Mouse (Mus musculus): ENCODE measurements around the gene Hhipl1. TPM values are rescaled to one million over a fixed set of nuclear protein-coding genes. Genes with fewer than 3 reads are reported as not detected.

Hhipl1 gene
- polyA plus RNA-seq, 1 experiment, result not detected

GRCm38 (mm10) chr12:108275920-108276822 lies 29.9 kb upstream of the Hhipl1 start:
- TF ChIP-seq CTCF (IDR thresholded peaks at IDR 0.05; ENCODE audit: insufficient read depth, low read depth, low read length) (no peak), POLR2A (IDR thresholded peaks at IDR 0.05; ENCODE audit: insufficient read depth, low read depth, low read length) (no peak)
- WGBS, result under 1% methylated on average over 47 of the region's 47 CpGs
- Histone ChIP-seq H3K4me1 (ENCODE audit: control insufficient read depth, insufficient read depth, low read length) (peaks cover 52% of the 10 kb centered on the region), H3K4me3 (ENCODE audit: insufficient read depth, low read depth, low read length) (peak overlapping the region; percentile 87), H3K27ac (ENCODE audit: insufficient read depth, low read depth, low read length) (peak overlapping the region; percentile 65)

- Histone ChIP-seq H3K4me1 (ENCODE audit: control insufficient read depth, insufficient read depth, low read length) (peaks cover 39% of the 10 kb centered on the region), H3K27ac (ENCODE audit: insufficient read depth, low read depth, low read length) (no peak overlapping the region), H3K4me3 (ENCODE audit: insufficient read depth, low read depth, low read length) (peak overlapping the region; percentile 9; the same call in 1 of the 2 replicates)
- TF ChIP-seq POLR2A (IDR thresholded peaks at IDR 0.05; ENCODE audit: insufficient read depth, low read depth, low read length), result no peak
- TF ChIP-seq CTCF (IDR thresholded peaks at IDR 0.05; ENCODE audit: insufficient read depth, low read depth, low read length), result no peak
- 15% methylated on average over 12 of the region's 12 CpGs for WGBS
Observed at GRCm38 (mm10) chr12:108277341-108277841, 28.7 kb upstream of the Hhipl1 start.

GRCm38 (mm10) chr12:108278221-108278918 lies 27.7 kb upstream of the Hhipl1 start:
- Histone ChIP-seq H3K27ac (ENCODE audit: insufficient read depth, low read depth, low read length) (no peak overlapping the region), H3K4me1 (ENCODE audit: control insufficient read depth, insufficient read depth, low read length) (peaks cover 33% of the 10 kb centered on the region), H3K4me3 (ENCODE audit: insufficient read depth, low read depth, low read length) (no peak overlapping the region)
- 46% methylated on average over 15 of the region's 15 CpGs for WGBS
- TF ChIP-seq POLR2A (IDR thresholded peaks at IDR 0.05; ENCODE audit: insufficient read depth, low read depth, low read length) (no peak), CTCF (IDR thresholded peaks at IDR 0.05; ENCODE audit: insufficient read depth, low read depth, low read length) (no peak)

GRCm38 (mm10) chr12:108284455-108285224 lies 21.4 kb upstream of the Hhipl1 start:
- H3K4me3 ChIP-seq (ENCODE audit: insufficient read depth, low read depth, low read length), result no peak overlapping the region
- H3K27ac ChIP-seq (ENCODE audit: insufficient read depth, low read depth, low read length), result no peak overlapping the region
- TF ChIP-seq CTCF (IDR thresholded peaks at IDR 0.05; ENCODE audit: insufficient read depth, low read depth, low read length) (no peak), POLR2A (IDR thresholded peaks at IDR 0.05; ENCODE audit: insufficient read depth, low read depth, low read length) (no peak)
- WGBS, result 67% methylated on average over 14 of the region's 14 CpGs
- peaks cover 5% of the 10 kb centered on the region for H3K4me1 ChIP-seq (ENCODE audit: control insufficient read depth, insufficient read depth, low read length)

GRCm38 (mm10) chr12:108285225-108286011 lies 20.7 kb upstream of the Hhipl1 start:
- 59% methylated on average over 11 of the region's 11 CpGs for WGBS
- no peak overlapping the region for H3K4me3 ChIP-seq (ENCODE audit: insufficient read depth, low read depth, low read length)
- H3K27ac ChIP-seq (ENCODE audit: insufficient read depth, low read depth, low read length), result no peak overlapping the region
- H3K4me1 ChIP-seq (ENCODE audit: control insufficient read depth, insufficient read depth, low read length), result peaks cover 5% of the 10 kb centered on the region
- TF ChIP-seq CTCF (IDR thresholded peaks at IDR 0.05; ENCODE audit: insufficient read depth, low read depth, low read length) (no peak), POLR2A (IDR thresholded peaks at IDR 0.05; ENCODE audit: insufficient read depth, low read depth, low read length) (no peak)

- Histone ChIP-seq H3K4me1 (ENCODE audit: control insufficient read depth, insufficient read depth, low read length) (peaks cover 5% of the 10 kb centered on the region), H3K4me3 (ENCODE audit: insufficient read depth, low read depth, low read length) (no peak overlapping the region), H3K27ac (ENCODE audit: insufficient read depth, low read depth, low read length) (no peak overlapping the region)
- WGBS, result 92% methylated on average over 4 of the region's 4 CpGs
- TF ChIP-seq CTCF (IDR thresholded peaks at IDR 0.05; ENCODE audit: insufficient read depth, low read depth, low read length), result no peak
- no peak for TF ChIP-seq POLR2A (IDR thresholded peaks at IDR 0.05; ENCODE audit: insufficient read depth, low read depth, low read length)
Observed at GRCm38 (mm10) chr12:108286381-108286780, 19.7 kb upstream of the Hhipl1 start.

- H3K4me1 ChIP-seq (ENCODE audit: control insufficient read depth, insufficient read depth, low read length), result peaks cover 5% of the 10 kb centered on the region
- no peak overlapping the region for H3K4me3 ChIP-seq (ENCODE audit: insufficient read depth, low read depth, low read length)
- no peak for TF ChIP-seq CTCF (IDR thresholded peaks at IDR 0.05; ENCODE audit: insufficient read depth, low read depth, low read length)
- no peak for TF ChIP-seq POLR2A (IDR thresholded peaks at IDR 0.05; ENCODE audit: insufficient read depth, low read depth, low read length)
- no peak overlapping the region for H3K27ac ChIP-seq (ENCODE audit: insufficient read depth, low read depth, low read length)
- 95% methylated on average over 8 of the region's 8 CpGs for WGBS
Observed at GRCm38 (mm10) chr12:108287011-108287410, 19.1 kb upstream of the Hhipl1 start.
